Mouse (Mus musculus) liver, embryonic 11.5 days (tissue): ENCODE results near the gene Fry. TPM values are rescaled to one million over a fixed set of nuclear protein-coding genes. Genes with fewer than 3 reads are reported as not detected.

Experiments used
- ATAC-seq: fragments of 200-750 bp; cut with Nextera tagmentation; replicated peaks from 2 replicates; pipeline ENCODE4 v1.8.0; 2017; ENCODE audit warnings: moderate number of reproducible peaks, mild to moderate bottlenecking, moderate TSS enrichment, moderate library complexity; ENCODE audit not compliant: low FRiP score
- DNase-seq: peaks from one replicate; pipeline ENCODE4 v3.0.0-alpha.2; 2017; ENCODE audit warnings: low spot score
- H3K27ac ChIP-seq: fragments of 300-500 bp; sonication (generic); 2 replicates; pipeline ENCODE4 v1.5.1; 2014; ENCODE audit warnings: mild to moderate bottlenecking, low read depth, low read length, control low read depth
- H3K27me3 ChIP-seq: fragments of 300-500 bp; sonication (generic); replicated peaks from 2 replicates; pipeline ENCODE4 v1.6.1; 2014; ENCODE audit warnings: low read length, mixed read lengths; ENCODE audit not compliant: control insufficient read depth, insufficient read depth
- H3K36me3 ChIP-seq: fragments of 300-500 bp; sonication (generic); 2 replicates; pipeline ENCODE4 v1.6.1; 2014; ENCODE audit warnings: mild to moderate bottlenecking, low read length, moderate library complexity, mixed read lengths; ENCODE audit not compliant: control insufficient read depth, insufficient read depth
- H3K4me1 ChIP-seq: fragments of 300-500 bp; sonication (generic); replicated peaks from 2 replicates; pipeline ENCODE4 v1.6.1; 2014; ENCODE audit warnings: low read length, mixed read lengths; ENCODE audit not compliant: control insufficient read depth, insufficient read depth
- H3K4me2 ChIP-seq: fragments of 300-500 bp; sonication (generic); 2 replicates; pipeline ENCODE4 v1.6.1; 2014; ENCODE audit warnings: mild to moderate bottlenecking, control low read depth, moderate library complexity
- H3K4me3 ChIP-seq: fragments of 300-500 bp; sonication (generic); 2 replicates; pipeline ENCODE4 v1.5.1; 2014; ENCODE audit warnings: low read depth, low read length, control low read depth
- H3K9ac ChIP-seq: fragments of 300-500 bp; sonication (generic); 2 replicates; pipeline ENCODE4 v1.6.1; 2014; ENCODE audit warnings: low read depth, low read length, control low read depth
- H3K9me3 ChIP-seq: fragments of 300-500 bp; sonication (generic); 2 replicates; pipeline ENCODE4 v1.6.1; 2016; ENCODE audit warnings: low read length, inconsistent platforms, mixed read lengths; ENCODE audit not compliant: control insufficient read depth
- WGBS: fragments of 180-500 bp; shearing (Covaris S2); extraction: QIAGEN DNeasy Blood & Tissue Kit; methylation state at CpG from one replicate; pipeline ENCODE4 v1.1.7; 2014; 5-methylcytosine and 5-hydroxymethylcytosine counted together
- polyA plus RNA-seq: library from polyadenylated mRNA; unstranded; fragments of >200 nt; fragmentation: Nextera tagmentation; extraction: Ambion mirVana; gene quantifications from 2 replicates; pipeline ENCODE4 v1.2.1, GENCODE M21; 2014

Fry gene
- polyA plus RNA-seq = 3.5 and 5.5 TPM in 2 replicates

DNA sequence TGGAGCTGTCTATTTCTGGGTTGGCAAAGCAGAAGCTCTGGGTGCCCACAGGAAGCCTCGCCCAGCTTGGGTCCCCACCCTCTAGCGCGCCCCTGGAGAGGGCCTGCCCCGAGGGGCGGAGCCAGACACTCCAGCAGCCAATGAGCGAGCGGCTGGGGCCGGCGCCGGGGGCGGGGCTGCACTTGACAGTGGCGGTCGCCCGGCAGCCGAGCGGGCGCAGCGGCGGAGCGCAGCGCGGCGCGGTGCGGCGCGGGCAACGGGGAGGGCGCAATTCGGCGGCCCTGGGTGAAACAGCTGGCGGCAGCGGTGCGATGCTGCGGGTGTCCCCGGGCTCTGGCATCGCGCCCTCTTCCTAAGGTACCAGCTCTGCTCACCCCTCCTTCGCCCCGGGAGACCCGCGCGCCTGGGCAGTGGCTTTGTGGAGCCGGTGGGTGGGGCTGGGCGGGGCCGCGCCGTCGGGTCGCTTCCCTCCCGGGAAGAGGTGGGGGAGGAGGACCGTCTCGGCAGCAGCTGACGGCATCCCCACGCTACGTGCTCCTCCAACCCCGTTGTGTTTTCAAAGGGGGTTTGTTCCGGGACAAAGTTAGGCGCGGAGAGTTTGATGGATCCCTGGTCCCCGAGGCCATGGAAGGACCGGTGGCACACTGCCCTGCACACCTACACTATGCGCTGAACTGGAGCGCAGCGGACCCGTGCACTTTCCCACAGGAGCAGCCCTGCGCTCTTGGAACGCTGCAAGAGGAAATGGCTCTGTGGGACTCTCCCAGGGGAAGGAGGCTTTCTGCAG is at the start of gene Fry:
Gene Fry, plus strand, starts transcription at position 191 of the 787 bp plus-strand sequence.
- 1% methylated on average over 64 of the region's 68 CpGs for WGBS
- no peak within 1 kb of the TSS for H3K27ac ChIP-seq
- no peaks in the 10 kb centered on the region for H3K27me3 ChIP-seq
- peak within 1 kb of the TSS; percentile 59 for H3K9ac ChIP-seq
- peak within 1 kb of the TSS; percentile 73 for H3K4me3 ChIP-seq
- DNase-seq = peak; percentile 92
- peak; percentile 99 for ATAC-seq
- peak within 1 kb of the TSS; percentile 91 for H3K4me2 ChIP-seq
- H3K9me3 ChIP-seq = no peaks in the 10 kb centered on the region
- H3K36me3 ChIP-seq = no peaks in the 10 kb centered on the region
- H3K4me1 ChIP-seq = peaks cover 8% of the 10 kb centered on the region; the same call in 1 of the 2 replicates

DNA sequence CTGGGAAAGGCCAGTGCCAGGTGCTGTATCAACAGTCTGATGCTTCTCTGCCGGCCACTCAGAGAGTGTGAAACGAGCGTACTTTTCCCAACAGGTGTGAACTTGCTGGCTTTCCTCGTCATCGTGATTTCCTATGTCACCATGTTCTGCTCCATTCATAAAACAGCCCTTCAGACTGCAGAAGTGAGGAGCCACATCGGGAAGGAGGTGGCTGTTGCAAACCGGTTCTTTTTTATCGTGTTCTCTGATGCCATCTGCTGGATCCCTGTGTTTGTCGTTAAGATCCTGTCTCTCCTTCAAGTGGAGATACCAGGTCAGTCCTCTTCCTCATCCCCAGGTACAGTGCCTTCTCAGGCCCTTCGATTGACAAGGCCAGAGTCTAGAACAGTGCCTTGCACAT is 48.4 kb upstream of the Fry start:
- Histone ChIP-seq H3K4me2 (no peak overlapping the region), H3K27me3 (no peaks in the 10 kb centered on the region)

DNA sequence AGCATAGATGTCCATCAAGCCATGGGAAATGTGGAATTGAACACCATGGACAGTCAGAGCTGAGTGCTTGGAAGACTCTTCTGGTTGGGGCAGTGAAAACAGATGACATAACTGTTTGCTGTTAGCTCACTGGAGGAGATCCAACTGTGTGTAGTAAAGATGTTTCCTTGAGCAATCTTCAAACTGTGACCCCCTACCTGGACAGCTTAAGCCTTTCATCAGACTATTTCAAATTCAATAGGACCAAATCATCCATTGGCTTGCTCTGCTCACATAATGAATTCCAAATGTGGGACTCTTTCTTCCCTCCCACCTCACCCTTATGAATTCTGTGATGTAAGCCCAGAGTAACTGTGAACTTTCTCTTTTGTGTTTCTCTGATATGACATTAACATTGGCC is 46.7 kb upstream of the Fry start:
- ATAC-seq = no peak
- no peak overlapping the region for H3K27ac ChIP-seq
- H3K4me1 ChIP-seq = no peaks in the 10 kb centered on the region
- no peaks in the 10 kb centered on the region for H3K27me3 ChIP-seq
- DNase-seq = no peak
- H3K36me3 ChIP-seq = no peaks in the 10 kb centered on the region
- H3K4me3 ChIP-seq = no peak overlapping the region
- H3K4me2 ChIP-seq = no peak overlapping the region
- no peak overlapping the region for H3K9ac ChIP-seq
- no peaks in the 10 kb centered on the region for H3K9me3 ChIP-seq

More for the DNA sequence above, 48.4 kb upstream of the Fry start:
- DNase-seq = no peak
- Histone ChIP-seq H3K4me3 (no peak overlapping the region), H3K9me3 (no peaks in the 10 kb centered on the region), H3K27ac (no peak overlapping the region), H3K9ac (no peak overlapping the region), H3K4me1 (no peaks in the 10 kb centered on the region), H3K36me3 (no peaks in the 10 kb centered on the region)
- WGBS = 25% methylated on average over 10 of the region's 10 CpGs
- no peak for ATAC-seq

DNA sequence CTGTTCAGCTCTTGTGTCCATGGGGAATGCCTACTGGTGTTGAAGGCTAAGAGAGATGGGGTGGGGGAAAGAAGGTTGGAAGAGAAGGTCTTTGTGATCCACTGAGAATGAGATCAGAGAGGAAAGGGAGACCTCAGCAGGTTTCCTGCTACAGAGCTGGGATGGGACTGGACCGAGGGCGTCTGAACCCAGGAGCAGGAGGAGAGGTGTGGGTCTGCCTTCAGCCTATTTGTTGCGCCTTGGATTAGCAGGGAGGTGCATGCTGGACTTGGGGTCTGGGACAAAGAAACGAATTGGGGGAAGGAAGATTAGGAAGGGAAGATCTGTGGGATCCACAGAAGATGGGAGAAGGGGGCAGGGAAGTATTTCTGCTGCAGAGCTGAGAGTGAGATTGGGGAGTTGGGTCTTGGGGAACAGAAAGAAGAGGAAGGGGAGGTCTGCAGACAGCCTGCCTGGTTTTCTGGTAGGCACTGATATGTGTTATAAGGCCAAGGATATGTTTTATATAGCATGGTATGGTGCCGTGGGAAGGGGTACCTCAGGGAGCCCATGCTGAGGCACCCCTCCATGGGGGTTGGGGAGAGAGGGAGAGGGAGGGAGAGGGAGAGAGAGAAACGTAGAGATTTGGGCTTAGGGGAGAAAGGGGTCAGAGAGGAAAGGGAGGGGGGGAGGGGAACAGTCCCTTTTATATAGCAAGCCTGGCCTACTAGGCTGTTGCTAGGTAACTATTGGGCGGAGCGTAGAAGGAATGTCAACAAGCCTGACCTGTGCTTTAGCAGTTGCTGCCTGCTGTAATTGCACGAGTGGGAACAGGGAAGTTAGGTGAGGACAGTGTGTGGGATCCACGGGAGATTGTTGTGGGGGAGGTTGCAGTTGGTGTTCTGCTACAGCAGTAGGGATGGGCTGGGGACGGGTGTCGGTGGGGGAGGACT is 38.3 kb upstream of the Fry start:
- no peaks in the 10 kb centered on the region for H3K27me3 ChIP-seq
- peak overlapping the region; percentile 29; the same call in 1 of the 2 replicates for H3K4me2 ChIP-seq
- DNase-seq (peak; percentile 40), ATAC-seq (no peak; the same call in 1 of the 2 replicates)
- no peak overlapping the region for H3K9ac ChIP-seq
- no peaks in the 10 kb centered on the region for H3K36me3 ChIP-seq
- H3K9me3 ChIP-seq = no peaks in the 10 kb centered on the region
- no peaks in the 10 kb centered on the region for H3K4me1 ChIP-seq
- H3K4me3 ChIP-seq = no peak overlapping the region
- 29% methylated on average over 12 of the region's 12 CpGs for WGBS
- H3K27ac ChIP-seq = no peak overlapping the region

DNA sequence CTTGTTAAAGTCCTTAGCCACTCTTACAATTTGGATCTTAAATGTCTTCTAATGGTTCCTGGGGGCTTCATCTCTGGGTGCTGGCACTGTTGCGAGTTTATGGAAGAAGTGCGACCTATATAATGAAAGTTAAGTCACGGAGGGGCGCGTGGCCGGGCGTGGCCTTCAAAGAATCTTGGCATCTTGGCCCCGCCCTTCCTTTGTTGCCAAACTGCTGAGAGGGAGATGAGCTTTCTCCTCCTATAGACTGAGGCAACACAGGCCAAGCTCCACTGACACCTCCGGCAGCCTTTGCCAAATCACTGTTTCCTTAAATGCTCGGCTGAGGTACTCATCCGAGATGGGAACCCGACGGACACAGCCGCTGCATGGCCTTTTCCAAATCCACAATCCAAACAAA is 35.7 kb upstream of the Fry start:
- no peak for DNase-seq

DNA sequence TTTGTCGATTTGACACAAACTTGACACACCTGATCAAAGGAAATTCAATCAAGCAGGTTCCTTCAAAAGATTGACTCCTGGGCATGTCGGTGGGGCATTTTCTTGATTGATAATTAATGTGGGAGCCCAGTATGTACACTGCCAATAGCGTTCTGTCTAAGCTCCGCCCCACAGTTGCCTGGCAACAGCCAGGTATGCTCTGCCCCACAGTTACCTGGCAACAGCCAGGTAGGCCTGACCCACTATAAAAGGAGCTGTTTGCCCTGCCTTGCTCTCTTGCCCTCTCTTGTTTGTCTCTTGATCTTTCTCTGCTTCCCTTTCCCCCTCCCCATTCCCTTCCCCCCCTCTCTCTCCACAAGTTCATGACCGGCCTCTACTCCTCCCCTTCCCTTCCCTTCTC is 35.3 kb upstream of the Fry start:
- no peaks in the 10 kb centered on the region for H3K36me3 ChIP-seq
- no peaks in the 10 kb centered on the region for H3K4me1 ChIP-seq
- H3K4me2 ChIP-seq = no peak overlapping the region
- no peak overlapping the region for H3K4me3 ChIP-seq
- 48% methylated on average over 5 of the region's 5 CpGs for WGBS
- H3K9me3 ChIP-seq = no peaks in the 10 kb centered on the region
- DNase-seq = no peak
- H3K27ac ChIP-seq = no peak overlapping the region
- no peak overlapping the region for H3K9ac ChIP-seq
- ATAC-seq = no peak
- H3K27me3 ChIP-seq = no peaks in the 10 kb centered on the region

More for the DNA sequence above, 35.7 kb upstream of the Fry start:
- Histone ChIP-seq H3K4me3 (no peak overlapping the region), H3K9me3 (no peaks in the 10 kb centered on the region), H3K27me3 (no peaks in the 10 kb centered on the region), H3K4me1 (no peaks in the 10 kb centered on the region), H3K36me3 (no peaks in the 10 kb centered on the region), H3K9ac (no peak overlapping the region), H3K4me2 (no peak overlapping the region), H3K27ac (no peak overlapping the region)
- WGBS = 74% methylated on average over 14 of the region's 14 CpGs
- ATAC-seq = no peak

DNA sequence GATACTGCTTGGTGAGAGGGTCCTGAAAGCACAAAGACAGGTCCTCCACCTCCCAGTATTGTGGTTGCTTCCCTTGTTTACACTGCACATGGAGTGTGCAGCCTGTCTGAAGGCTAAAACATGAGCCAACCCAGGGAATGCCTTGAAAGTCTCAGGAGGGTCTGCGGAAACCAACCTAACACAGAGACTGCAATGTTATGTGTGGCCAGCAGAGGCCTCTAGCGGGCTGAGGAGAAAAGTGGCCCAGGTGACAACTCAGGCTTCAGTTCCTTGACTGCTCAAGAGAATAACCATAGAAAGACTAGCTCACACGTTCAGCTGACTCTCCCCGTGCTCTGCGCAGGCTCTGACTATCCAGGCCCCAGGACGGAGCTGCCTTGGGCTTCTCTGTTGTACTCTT is 20.8 kb upstream of the Fry start:
- Histone ChIP-seq H3K9me3 (no peaks in the 10 kb centered on the region), H3K4me1 (no peaks in the 10 kb centered on the region), H3K27me3 (peaks cover 3% of the 10 kb centered on the region; the same call in 1 of the 2 replicates), H3K4me2 (no peak overlapping the region), H3K36me3 (no peaks in the 10 kb centered on the region), H3K9ac (no peak overlapping the region), H3K27ac (no peak overlapping the region), H3K4me3 (no peak overlapping the region)
- WGBS = 11% methylated on average over 6 of the region's 6 CpGs
- ATAC-seq (peak; percentile 29; the same call in 1 of the 2 replicates), DNase-seq (no peak)

DNA sequence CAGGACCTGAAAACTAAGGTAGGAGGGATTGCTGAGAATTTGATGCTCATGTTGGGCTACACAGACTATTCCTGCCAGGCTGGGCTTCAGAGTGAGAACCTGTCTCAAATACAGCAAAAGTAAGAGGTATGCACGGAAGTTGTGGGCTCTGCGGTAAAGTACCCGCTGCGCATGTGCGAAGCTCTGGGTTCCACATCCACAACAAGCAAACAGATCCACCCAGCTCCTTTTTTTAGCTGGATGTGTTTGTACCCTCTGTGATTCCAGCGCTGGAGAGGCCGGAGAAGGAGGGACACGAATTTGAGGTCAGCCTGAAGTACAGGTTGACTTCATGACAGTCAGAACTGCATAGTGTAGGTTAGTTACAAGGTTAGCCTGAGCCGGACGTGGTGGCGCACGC is 19.7 kb upstream of the Fry start:
- no peak overlapping the region for H3K27ac ChIP-seq
- H3K4me2 ChIP-seq = no peak overlapping the region
- H3K36me3 ChIP-seq = no peaks in the 10 kb centered on the region
- peaks cover 3% of the 10 kb centered on the region; the same call in 1 of the 2 replicates for H3K27me3 ChIP-seq
- no peak for DNase-seq
- no peak overlapping the region for H3K4me3 ChIP-seq
- no peak for ATAC-seq
- 86% methylated on average over 12 of the region's 12 CpGs for WGBS
- no peaks in the 10 kb centered on the region for H3K9me3 ChIP-seq
- H3K4me1 ChIP-seq = no peaks in the 10 kb centered on the region
- no peak overlapping the region for H3K9ac ChIP-seq
